Mouse (Mus musculus): ENCODE measurements around the gene Olfr417.

Gene Olfr417

GRCm38 (mm10) chr1:174364882-174365451 is at the start of gene Olfr417:
Gene Olfr417 (plus strand): TSS chr1:174365122.
- in situ Hi-C loops (cut with MboI, MseI), result no loop called here

- in situ Hi-C loops (cut with MboI, MseI), result no loop called here
Observed at GRCm38 (mm10) chr1:174317308-174317707, 47.6 kb upstream of the Olfr417 start.

GRCm38 (mm10) chr1:174330218-174330617 is 34.7 kb upstream of the Olfr417 start, which contains the start of gene Mptx1:
Gene Mptx1 (plus strand): TSS chr1:174330518.
- in situ Hi-C loops (cut with MboI, MseI), result loop anchor here in 1 of 2 experiments (5.0 kb wide), 1 partner anchor 1058 kb away; no protein-coding TSS in a partner anchor

- in situ Hi-C loops (cut with MboI, MseI), result loop anchor here in 1 of 2 experiments (10.0 kb wide), 1 partner anchor 899 kb away; no protein-coding TSS in a partner anchor
Observed at GRCm38 (mm10) chr1:174353636-174354035, 11.3 kb upstream of the Olfr417 start.

- in situ Hi-C loops (cut with MboI, MseI), result loop anchor here in 1 of 2 experiments (10.0 kb wide), 1 partner anchor 900 kb away; no protein-coding TSS in a partner anchor
Observed at GRCm38 (mm10) chr1:174354640-174355039, 10.3 kb upstream of the Olfr417 start.

- in situ Hi-C loops (cut with MboI, MseI), result no loop called here
Observed at GRCm38 (mm10) chr1:174373799-174374198, 8.9 kb downstream of the Olfr417 start.

GRCm38 (mm10) chr1:174390746-174391145 is 25.8 kb downstream of the Olfr417 start, which contains the start of gene Olfr248:
Gene Olfr248 (plus strand): TSS chr1:174391046.
- in situ Hi-C loops (cut with MboI, MseI), result no loop called here

GRCm38 (mm10) chr1:174422959-174423358 is 58.0 kb downstream of the Olfr417 start:
- in situ Hi-C loops (cut with MboI, MseI), result no loop called here

GRCm38 (mm10) chr1:174423764-174424163 is 58.8 kb downstream of the Olfr417 start, which contains the start of gene Olfr414:
Gene Olfr414 (plus strand): TSS chr1:174424064.
- in situ Hi-C loops (cut with MboI, MseI), result no loop called here

Measured in T-helper 17 cell (primary cell).